Mouse (Mus musculus) right cerebral cortex, postnatal 36 days (tissue): ENCODE results near the gene Dync1h1.
A peak's percentile ranks its signal among the peaks of the same experiment; 100 is the strongest.

Experiments used
- DNase-seq, 2 experiments: peaks; one replicate each; pipeline ENCODE4 v3.0.0; 2022; ENCODE audit warnings: low spot score in 2 of 2, mixed read lengths in 1 of 2

Gene Dync1h1

DNA sequence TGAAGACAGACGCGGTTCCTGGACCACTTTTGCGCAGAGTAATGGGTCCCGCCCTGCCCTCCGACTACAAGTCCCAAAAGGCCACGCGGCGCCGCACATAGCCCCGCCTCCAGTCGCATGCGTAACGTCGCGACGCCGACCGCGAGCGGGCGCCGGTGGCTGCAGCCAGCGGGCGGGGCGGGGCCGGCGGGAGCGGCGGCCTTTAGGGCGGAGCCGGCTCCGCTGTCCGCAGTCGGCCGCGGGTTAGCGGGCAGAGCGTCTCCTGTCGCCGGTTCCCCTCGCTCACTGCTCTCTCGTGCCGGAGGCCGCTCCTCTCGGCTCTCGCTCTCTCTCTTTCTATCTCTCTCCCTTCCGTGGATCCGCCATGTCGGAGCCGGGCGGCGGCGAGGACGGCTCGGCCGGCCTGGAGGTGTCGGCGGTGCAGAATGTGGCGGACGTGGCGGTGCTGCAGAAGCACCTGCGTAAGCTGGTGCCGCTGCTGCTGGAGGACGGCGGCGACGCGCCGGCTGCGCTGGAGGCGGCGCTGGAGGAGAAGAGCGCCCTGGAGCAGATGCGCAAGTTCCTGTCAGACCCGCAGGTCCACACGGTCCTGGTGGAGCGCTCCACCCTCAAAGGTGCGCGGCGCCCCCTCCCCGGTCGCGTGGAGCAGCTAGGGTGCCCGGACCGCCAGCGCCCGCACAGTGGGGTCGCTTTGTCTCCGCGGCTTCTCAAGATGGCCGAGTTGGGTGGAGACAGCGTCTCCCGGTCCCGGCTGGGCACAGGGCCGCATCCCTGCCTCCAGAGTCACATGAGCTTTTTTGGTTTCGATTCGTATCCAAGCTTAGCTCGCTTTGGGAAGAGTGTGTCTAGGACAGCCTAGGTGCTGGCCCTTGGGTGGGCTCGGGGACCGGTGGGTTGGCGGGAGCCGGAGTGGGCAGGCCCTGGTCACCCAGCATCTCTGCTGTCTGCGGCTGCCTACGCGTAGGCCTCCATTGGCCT, at the start of gene Dync1h1:
TSS of gene Dync1h1 (plus strand) at position 212 of the 978 bp plus-strand sequence.
- peak; percentile 90 to 91 for DNase-seq

DNA sequence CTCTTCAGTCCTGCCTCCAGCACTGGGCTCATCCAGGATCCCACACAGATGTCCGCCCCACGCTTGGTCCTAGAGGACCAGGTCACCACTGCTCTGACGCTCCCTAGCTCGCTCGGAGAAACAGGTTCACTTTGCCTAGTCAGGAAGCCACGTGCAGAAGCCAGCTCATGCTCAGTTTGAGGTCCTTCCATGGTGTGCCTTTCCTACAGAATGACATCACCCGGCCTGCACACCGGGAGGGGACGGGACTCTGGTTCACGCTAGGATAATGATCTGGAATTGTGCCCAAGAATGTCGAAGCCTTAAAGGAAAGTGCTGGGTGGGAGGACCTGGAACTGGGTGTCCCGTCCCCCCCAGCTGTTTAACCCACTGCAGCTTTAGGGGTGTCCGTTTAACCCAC, 49.1 kb upstream of the Dync1h1 start:
- no peak for DNase-seq

DNA sequence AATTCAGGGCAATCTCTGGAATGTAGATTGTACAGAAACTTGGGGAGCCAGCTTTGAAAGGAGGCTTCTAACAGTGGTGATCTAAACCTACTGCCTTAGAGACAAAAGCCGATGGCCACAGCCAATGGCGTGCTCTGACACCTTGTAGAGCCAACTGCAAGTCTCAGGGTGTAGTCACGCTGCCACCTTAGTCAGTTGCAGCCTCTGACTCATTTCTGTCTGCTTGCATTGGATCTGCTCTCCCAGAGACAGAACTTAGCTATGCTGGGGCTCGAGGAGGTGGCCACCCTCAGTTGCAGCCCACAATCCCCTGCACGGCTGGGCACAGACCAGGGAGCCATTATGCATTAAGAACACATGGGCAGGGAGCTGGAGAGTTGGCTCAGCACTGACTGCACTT, 47.9 kb upstream of the Dync1h1 start:
- DNase-seq: no peak

DNA sequence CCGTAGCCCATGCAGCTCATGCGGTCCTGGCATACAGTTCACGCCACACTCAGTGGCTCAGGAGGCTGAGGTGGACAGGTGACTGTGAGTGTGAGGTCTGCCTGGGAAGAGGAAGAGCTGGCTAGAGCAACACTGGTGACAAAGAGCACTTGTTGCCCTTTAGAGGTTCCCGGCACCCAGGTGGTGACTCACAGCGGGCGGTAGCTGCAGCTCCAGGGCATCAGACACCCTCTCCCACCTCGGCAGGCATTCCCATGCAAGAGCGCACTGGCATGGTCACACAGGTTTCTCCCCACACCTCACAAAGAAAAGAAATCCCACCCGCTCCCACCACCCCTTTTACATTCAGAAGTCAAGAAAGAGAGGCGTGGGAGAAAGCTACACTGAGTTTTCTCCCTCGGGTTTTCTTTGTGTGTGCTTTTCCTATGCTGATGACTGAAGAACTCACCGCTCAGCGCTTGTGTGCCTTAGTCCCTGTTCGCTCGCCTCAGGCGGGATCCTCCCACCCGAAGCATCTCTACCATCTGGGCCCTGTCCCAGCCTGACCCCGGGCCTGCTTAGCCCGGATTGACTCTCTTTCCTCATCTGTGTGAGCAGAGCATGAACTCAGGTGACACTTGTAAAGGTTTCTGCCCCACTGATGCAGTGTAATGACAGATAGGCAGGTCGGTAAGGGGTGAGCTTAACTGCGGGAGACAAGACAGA, 45.6 kb upstream of the Dync1h1 start:
- no peak for DNase-seq

DNA sequence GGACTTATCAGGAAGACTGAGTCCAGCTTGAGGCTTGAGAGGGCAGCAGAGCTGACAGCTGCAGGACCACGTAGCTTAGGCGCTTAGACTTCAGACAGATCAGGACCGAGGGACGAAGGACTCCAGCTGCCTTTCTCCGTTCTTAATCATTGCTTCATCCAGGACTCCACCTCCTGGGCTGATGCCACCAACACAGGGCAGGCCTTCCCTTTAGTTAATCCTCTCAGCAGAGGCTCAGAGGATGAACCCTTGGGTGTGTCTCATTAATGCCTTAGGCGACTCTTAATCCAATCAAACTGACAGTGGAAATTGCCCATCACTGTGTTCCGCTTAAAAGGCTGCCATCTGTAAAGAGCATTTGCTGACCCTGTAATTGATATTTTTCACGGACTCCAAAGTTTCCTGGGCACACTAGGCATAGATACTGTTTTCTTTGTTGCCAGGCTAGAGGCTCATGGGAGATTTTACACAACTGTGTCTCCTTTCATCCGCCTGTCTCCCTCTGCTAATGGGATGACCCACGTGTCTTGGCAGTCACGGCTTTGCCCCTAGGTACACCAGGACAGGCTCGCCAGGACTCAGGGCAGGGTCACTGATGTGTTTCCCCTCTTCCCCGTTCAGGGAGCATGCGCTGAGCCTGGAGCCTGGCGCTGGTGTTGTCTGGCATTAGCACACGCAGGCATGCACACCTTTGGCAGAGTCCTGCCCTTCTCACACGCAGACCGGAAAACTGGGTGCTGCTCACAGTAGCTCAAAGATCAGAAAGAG, 44.2 kb upstream of the Dync1h1 start:
- no peak for DNase-seq

DNA sequence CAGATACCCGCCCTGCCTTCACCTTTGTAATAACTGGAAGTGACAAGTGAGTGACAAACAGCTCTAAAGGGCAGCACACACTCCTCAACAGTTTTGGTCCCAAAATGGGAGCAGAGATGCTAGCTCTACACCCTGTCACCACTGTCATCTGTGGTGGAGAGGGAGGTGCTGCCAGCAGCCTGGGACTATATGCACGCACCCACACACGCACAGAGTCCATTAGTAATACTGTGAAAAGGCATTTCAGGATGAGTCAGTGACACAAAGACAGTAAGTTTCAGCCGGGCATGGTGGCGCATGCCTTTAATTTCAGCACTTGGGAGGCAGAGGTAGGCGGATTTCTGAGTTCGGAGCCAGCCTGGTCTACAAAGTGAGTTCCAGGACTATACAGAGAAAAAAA, 43.1 kb upstream of the Dync1h1 start:
- peak in 1 of 2 experiments; percentile 51 for DNase-seq

DNA sequence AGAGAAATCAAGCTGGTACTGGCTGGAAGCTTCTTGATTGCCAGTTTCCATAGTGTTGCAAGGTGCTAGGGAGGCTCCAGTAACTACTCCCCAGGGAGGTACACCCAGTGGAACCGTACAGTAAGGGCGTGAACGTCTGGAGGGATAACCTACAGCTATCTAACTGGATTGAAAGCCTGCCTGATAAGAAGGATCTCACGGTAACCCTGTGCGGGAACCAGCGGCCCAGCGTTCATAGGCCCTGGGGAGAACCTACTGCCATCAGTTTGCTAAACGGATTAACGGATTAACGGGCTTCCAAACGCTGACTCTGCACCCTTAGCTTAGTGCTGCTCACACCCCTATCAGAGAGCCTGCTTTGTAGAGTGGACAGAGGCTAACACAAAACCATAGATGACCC, 37.9 kb upstream of the Dync1h1 start:
- no peak for DNase-seq

DNA sequence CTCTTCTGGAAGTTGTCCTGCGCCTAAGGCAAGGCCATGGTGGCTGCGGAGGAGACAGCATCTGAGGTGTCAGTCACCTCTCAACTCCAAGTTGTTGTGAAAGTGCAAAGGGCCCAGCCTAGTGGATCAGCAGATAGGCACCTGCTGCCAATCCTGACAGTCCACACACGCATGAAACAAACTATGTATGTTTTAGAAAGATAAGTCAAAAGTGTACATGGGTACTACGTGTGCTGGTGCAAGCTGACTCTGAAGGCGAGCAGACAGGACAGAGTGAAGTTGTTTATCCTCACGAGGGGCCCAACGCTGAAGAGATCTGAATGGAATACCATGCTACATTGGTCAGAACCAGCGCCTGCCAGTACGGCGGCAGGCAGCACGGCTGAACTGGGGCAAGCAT, 36.4 kb upstream of the Dync1h1 start:
- DNase-seq: no peak

DNA sequence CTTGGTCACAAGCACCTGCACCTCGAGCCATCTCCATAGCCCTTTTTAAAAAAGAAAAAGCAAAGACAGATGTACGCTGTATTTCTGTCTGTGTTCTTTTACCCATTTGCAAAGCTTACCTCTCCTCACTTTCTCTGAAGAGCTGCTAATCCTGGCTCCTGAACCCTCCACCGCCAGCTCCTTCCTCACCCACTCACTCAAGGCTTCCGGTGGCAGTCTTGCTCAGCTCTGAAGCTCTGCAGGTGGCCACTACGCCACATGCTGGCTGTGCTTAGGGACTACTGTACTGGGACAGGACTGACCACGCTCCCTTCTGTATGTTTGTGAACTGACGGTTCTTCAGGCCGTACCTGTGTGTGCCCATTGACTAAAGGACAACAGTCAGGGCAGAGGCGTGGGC, 34.9 kb upstream of the Dync1h1 start:
- no peak for DNase-seq

DNA sequence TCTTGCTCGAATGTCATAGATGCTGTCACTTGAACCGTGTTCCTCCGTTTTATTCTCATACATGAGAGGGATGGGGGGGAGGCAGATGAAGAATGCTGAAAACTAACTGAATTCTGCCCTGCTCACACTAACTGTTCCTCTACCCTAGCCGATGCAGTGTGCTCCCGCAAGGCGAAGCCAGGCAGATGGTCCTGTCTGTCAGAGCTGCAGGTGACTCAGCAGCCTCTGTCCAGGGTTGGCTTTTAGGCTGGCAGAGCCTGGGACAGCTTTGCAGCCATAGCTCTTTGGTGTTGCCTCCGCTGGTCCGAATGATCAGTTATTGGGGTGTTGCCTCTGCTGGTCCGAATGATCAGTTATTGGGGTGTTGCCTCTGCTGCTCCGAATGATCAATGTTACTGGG, 30.2 kb upstream of the Dync1h1 start:
- DNase-seq: no peak

DNA sequence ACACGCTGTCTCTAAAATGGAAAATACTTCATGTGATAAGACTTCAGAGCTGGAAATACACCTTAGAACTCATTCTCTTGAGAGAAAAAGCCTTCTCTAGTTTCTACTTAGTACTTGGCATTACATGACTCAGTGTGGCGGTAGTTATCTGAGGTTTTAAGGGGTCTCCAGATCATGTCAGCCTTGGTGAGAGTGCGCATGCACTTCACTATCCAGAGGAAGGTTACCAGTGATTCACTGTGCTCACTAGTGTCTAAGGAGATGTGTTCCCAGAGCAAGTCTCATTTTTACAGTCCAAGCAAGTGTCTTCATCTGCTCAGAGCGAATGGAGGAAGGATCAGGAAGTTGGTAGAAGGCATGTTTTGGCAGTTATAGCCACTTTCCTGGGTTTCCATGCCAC, 28.9 kb upstream of the Dync1h1 start:
- no peak for DNase-seq

DNA sequence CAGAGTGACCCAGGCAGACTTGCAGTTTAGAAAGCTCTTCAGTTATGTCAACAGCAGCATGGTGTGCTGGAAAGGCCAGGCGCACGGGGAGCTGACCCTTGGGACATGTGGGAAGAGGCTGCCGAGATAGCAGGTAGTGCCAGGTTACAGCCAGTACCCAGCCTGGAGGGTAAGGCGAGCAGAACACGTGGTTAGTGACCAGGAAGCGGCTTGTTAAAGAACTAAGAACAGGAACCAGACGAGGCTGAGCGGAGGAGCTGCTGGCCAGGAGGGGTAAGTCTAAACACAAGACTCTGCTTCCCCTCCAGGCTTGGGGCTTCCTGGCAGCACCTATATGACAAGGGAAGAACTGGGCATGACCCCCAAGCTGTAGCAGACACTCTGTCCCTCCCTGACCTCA, 27.6 kb upstream of the Dync1h1 start:
- no peak for DNase-seq

DNA sequence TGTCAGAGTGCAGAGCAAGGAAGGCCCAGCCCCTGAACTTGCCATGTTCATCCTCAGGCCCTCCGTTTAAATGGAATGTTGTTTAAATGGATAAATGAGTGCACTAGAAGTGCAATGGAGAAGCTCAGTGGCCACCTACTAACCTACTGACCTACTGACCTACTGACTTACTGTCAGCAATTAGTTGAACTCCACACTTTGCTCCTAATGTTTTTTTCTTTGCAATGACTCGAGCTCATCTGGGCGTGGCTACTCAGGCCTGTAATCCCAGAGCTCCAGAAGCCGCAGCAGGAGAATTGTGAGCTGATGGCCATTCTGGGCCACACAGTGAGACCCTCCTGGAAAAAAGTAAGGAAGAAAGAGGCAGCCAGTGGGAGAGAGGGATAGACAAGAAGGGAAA, 25.3 kb upstream of the Dync1h1 start:
- no peak for DNase-seq

DNA sequence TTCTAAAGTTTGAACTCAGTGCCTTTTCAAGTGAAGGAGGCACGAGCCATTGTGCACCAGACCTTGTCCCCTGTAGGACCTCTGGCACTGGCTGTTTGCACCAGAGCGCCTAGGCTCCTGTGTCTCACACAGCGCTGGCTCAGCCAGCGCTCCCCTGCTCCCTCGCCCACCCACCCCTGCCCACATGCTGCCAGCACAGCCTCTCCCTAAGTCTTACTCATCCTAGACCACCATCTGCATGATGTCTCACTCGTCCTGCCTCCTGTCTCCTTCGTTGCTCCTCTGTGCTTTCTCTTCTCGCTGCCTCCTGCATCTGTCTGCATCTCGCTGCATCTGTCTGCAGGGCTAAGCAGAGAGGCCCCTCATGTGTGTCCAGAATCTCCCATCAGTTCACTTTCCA, 22.9 kb upstream of the Dync1h1 start:
- no peak for DNase-seq

DNA sequence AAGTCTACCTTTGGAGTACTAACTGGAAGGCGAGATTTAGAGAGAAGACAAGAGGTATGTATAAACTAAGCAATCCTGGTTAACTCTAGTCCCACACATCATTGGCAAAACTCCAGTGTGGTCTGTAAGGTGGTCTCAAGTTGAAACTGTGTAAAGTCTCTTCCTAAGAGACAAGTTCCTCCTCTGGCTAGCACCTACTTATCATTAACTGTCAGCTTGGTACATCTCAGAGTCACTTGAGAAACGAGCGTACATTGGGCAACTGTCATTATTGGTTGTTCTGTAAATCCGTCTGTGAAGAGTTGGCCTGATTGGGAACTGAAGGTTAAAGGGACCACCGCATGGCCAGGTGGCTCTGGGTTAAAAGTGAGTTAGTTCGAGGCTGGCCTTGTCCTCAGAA, 12.6 kb upstream of the Dync1h1 start:
- DNase-seq: no peak

DNA sequence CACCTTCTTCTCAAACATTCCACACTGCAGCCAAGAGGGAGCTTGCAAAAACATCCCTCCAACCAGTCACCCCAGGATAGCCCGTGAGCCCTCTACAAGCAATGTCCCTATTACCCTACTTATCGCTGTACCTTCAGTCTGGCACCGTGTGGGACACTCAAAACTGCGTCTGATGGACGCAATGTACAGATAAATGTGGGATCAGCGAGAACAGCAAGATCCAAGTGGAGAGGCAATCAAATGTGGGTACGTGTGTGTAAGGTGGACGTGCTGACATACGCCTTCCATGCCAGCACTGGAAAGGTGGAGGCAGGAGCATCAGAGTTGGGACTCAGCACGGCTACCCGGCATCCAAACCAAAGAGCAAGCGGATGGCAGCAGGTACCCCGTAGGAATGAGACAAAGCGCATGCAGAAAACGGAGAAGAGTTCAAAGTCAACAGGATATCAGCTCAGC, 10.4 kb upstream of the Dync1h1 start:
- no peak for DNase-seq

DNA sequence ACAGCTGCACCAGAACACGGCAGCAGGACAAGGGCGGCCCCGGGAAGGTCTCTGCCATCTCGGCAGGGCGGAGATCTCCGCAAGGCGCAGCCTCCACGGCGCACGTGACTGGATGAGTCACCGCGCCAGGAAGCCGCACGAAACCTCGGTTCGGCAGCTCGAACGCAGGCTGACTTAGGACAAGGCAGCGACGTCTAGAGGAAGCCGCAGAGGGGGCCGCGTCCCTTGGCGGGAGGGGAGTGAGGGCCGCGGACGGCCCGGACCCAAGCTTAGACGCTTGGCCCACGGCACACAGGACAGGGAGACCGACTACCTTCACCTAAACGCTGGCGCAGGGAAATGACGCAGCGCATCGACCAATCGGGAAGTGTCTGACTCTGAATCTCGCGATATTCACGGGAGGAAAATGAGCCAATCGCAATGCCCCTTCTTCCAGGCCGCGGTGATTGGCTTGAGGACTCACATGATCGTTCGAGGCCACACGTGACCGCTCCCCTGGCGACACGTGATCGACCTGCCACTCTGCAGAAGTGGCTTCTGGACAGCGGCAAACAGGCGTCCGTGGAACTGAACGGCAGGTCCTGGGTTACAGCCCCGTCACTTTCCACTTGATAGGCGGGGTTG, 9.9 kb upstream of the Dync1h1 start:
- DNase-seq: peak; percentile 99

DNA sequence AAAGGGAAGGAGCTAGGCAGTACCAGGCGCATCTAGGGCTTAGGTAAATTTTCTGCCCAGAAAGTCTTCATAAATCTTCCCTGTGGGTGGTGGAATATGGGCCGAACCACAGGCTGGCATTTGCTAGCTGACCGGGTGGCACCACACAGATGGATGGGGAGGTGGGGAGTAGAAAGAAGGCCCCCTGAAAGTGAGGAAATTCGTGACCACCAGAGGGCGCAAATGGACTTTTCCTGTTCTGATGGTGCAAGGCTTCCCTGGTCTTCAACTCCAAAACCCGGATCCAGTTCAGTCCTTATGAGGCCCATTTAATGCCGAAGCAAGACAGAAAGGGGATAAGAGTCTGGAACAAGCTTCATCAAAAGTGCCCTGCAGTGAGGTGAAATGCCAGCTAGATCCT, 2.7 kb upstream of the Dync1h1 start:
- DNase-seq: peak; percentile 36 to 49

DNA sequence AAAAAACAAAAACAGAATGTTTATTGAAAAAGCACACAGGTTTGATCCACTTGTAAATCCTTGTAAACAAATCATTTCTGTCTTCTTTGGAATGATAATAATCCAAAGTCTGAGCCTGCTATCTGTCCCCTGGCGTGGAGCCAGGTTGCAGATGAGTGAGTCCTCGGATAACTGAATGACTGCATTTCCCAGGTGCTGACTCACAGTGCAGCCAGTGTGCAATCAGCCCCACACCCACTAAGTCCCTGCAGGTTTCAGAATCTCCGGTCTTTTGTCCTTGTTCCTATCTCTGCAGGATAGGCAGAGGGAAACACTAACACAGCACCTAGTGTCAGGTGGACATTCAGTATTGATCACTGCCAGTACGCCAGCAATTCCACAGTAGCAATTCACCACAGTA, 1.5 kb upstream of the Dync1h1 start:
- DNase-seq: peak in 1 of 2 experiments; percentile 26

DNA sequence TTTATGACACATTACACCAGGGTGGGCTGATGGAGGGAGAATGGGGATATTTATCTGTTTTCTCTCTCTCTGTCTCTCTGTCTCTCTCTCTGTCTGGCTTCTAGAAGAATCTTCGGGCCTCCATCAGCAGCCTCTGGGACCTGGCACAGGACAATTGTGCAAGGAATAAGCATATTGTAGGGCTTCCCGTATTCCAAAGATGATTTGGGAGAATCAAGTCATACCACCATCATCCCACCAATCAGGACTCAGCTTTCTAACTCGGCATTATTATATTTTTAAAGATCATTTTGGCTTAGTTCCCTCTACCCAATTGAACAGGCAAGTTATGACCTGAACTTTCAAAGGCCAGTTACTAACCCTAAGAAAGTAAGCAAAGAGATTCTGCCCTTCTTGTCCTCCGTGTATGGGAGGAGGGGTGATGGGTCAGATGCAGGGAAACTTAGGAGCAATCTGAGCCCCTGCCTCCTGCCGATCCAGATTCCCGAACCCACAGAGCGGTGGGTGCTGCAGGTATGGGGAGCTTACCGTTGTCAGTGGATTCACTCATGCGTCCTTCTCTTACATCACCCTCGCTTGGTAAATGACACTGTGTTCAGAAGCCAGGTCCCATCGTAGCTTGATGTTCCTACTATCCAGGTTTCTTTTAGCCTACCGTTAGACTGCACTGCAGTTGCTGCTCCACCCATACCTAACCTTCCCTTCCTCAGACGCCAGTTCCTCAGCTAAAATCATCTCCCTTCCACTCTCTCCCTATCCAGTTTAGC, 844 bp upstream of the Dync1h1 start:
- no peak for DNase-seq

DNA sequence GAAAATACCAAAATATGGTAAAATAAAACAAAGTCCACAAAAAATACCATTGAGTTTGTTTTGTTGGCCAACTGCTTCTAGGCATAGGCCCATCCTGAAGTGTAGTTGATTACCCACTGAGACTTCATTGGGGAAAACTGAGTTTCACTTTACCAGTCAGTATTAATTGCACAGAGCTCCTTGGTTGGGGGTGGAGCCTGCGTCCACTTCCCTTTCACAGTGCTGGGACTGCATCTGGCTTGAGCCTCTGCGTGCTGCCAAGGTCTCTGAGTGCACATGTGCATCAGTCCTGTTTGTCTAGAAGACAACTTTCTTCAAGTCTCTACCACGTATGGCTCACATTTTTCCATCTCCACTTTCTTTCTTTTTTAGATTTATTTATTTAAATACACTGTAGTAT, 4.9 kb downstream of the Dync1h1 start:
- no peak for DNase-seq
